Mouse (Mus musculus): ENCODE measurements around the gene Foxred2.

DNA sequence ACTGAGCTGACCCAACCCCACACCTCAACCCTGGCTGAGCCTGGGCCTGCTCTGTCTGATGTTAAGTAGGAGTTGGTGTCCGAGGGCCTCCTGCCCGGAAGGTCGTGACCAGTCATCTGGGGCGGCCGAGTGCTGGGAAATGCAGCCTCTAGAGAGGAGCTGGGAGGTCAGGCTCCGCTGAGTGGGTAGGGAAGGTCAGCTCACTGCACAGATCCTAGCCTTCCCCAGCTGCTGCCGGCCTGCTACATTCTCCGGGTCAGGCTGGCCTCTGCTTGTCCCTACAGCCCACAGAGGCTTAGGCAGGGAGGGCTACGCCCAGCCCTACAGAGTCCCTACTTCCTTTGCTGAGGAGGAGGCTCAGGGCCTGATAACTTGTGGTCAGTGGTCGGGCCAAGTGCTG is 50.0 kb downstream of the Foxred2 start:
- TF ChIP-seq CTCF (IDR thresholded peaks at IDR 0.05; ENCODE audit: borderline replicate concordance, control insufficient read depth, extremely low read depth, insufficient read depth, low read length, poor library complexity) (no peak), POLR2A (IDR thresholded peaks at IDR 0.05; ENCODE audit: control insufficient read depth, extremely low read depth, insufficient read depth, low read length, poor library complexity) (no peak)
